Mouse (Mus musculus): ENCODE results near the gene Mob2. TPM values are rescaled to one million over a fixed set of nuclear protein-coding genes. Genes with fewer than 3 reads are reported as not detected.

The Mob2 gene
- polyA plus RNA-seq, 1 experiment = 24.8 TPM

DNA sequence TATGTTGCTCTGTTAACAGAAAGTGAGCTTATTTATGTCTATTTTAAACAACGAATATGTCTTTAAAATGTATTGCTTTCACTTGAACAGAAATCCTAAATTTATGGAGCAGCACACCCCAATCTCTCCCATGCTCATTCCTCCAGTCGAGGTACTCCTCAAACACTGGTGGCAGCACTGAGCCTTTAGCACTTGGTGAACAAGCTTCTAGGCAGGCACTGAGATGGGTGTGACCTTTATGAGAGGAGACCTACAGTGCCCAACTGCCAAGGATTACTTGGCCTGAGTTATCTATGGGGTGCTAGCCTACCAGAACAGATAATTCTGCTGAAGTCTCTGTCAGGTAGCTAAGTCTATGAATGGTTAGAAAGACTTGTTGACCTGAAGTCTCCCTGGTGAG lies 41.2 kb downstream of the Mob2 start:
- peaks cover 99% of the 10 kb centered on the region for H3K36me3 ChIP-seq (ENCODE audit: control insufficient read depth)
- H3K27me3 ChIP-seq (ENCODE audit: control insufficient read depth) = no peaks in the 10 kb centered on the region
- peaks cover 57% of the 10 kb centered on the region for H3K4me1 ChIP-seq (ENCODE audit: control insufficient read depth)
- H3K9me3 ChIP-seq (ENCODE audit: control insufficient read depth, low read length) = no peaks in the 10 kb centered on the region
- no peak overlapping the region for H3K4me3 ChIP-seq (replicated peaks)
- TF ChIP-seq TAL1 (IDR thresholded peaks at IDR 0.05; ENCODE audit: low read length) = no peak
- no peak for TF ChIP-seq GATA1 (IDR thresholded peaks at IDR 0.05; ENCODE audit: low read length)

DNA sequence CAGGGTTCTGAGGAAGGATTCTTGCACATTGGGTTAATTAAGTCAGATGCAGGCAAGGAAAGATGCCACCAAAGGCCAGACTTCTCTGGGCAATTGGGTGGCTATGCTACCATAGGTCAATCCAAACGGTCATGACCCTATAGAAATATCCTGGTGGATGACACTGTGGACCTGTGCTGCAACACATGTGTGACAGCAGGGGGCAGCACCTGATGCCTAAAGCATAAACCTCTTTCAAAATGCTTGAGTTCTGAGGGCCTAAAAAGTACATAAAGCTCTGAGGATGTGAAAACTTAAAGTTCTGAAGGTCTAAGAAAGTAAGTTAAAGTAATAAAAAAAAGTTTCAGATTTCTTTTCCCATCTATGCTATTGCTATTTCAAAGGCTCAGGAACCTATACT lies 44.3 kb downstream of the Mob2 start:
- Histone ChIP-seq H3K27me3 (ENCODE audit: control insufficient read depth) (no peaks in the 10 kb centered on the region), H3K4me1 (ENCODE audit: control insufficient read depth) (peaks cover 29% of the 10 kb centered on the region), H3K36me3 (ENCODE audit: control insufficient read depth) (peaks cover 99% of the 10 kb centered on the region), H3K9me3 (ENCODE audit: control insufficient read depth, low read length) (no peaks in the 10 kb centered on the region), H3K4me3 (replicated peaks) (no peak overlapping the region)
- no peak for TF ChIP-seq GATA1 (IDR thresholded peaks at IDR 0.05; ENCODE audit: low read length)
- TF ChIP-seq TAL1 (IDR thresholded peaks at IDR 0.05; ENCODE audit: low read length) = no peak

DNA sequence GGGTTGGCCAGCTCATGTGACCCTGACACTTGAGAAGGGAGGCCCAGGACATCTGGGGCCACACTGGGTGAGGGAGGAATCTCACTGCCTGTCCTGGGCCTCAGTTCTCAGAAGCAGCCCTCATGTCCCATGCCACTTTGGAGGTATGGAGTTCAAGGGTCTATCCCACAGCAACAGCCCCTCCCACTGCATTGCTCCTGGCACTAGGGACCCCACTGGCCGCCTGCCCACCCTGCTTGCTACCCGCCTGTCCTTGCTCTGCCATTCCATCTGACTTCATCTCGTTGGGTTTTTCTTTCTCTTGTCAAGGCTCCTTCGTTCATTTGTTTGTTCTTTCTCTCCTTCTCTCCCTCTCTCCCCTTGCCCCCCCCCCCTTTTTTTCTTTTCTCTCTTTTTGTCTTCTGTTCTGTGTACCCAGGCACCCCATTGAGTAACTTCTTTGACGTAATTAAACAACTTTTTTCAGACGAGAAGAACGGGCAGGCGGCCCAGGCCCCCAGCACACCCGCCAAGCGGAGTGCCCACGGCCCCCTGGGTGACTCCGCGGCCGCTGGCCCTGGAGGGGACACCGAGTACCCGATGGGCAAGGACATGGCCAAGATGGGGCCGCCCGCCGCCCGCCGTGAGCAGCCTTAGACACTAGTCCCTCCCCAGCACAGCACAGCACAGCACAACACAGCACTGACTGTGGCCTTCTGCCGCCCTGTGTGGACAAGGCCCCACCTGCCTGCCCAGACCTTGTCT lies 59.1 kb downstream of the Mob2 start:
- TF ChIP-seq TAL1 (IDR thresholded peaks at IDR 0.05; ENCODE audit: low read length) = no peak
- no peak for TF ChIP-seq GATA1 (IDR thresholded peaks at IDR 0.05; ENCODE audit: low read length)
- H3K4me3 ChIP-seq (replicated peaks) = no peak overlapping the region

DNA sequence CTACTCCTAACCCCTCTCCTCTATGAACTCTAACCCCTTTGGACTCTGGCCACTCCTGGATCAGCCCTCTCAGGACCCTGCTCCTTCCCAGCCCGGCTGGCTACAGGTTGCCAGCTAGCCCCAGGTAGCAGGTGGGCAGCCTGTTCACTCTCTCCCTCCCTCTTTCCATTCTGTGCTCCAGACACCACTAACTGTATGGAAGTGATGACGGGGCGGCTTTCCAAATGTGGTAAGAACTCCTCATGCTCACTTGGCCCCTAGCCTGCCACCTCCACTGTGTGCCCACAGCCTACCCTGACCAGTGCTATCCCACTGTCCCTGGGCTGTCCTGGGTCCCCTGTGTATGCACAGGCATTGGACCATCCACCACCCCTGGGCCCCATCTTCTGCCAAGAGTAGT lies 60.2 kb downstream of the Mob2 start:
- peaks cover 30% of the 10 kb centered on the region for H3K36me3 ChIP-seq (ENCODE audit: control insufficient read depth)
- no peaks in the 10 kb centered on the region for H3K4me1 ChIP-seq (ENCODE audit: control insufficient read depth)
- no peak overlapping the region for H3K4me3 ChIP-seq (replicated peaks)
- TF ChIP-seq TAL1 (IDR thresholded peaks at IDR 0.05; ENCODE audit: low read length) (no peak), GATA1 (IDR thresholded peaks at IDR 0.05; ENCODE audit: low read length) (no peak)
- no peaks in the 10 kb centered on the region for H3K9me3 ChIP-seq (ENCODE audit: control insufficient read depth, low read length)
- H3K27me3 ChIP-seq (ENCODE audit: control insufficient read depth) = no peaks in the 10 kb centered on the region

More for the DNA sequence above, 59.1 kb downstream of the Mob2 start:
- Histone ChIP-seq H3K4me1 (ENCODE audit: control insufficient read depth) (no peaks in the 10 kb centered on the region), H3K9me3 (ENCODE audit: control insufficient read depth, low read length) (no peaks in the 10 kb centered on the region), H3K27me3 (ENCODE audit: control insufficient read depth) (no peaks in the 10 kb centered on the region), H3K36me3 (ENCODE audit: control insufficient read depth) (peaks cover 41% of the 10 kb centered on the region)

DNA sequence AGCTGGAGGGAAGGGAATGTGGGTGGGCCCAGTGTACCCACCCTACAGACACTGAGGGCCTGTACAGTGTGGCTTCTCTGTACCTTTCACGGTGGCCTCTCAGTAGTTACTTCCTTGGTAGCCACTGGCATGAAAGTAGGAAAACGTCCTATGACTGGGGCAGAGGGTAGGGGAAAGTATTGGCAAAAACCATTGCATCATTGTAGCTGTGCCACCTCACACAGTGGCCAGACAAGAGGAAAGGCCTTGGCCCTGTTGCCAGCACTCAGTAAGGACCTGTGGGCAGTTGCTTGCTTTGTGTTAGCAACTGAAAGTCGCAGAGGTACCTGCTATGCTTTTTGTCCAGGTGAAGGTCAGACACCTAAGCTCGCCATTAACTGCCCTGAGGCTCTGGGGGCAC lies 66.7 kb downstream of the Mob2 start:
- Histone ChIP-seq H3K27me3 (ENCODE audit: control insufficient read depth) (no peaks in the 10 kb centered on the region), H3K36me3 (ENCODE audit: control insufficient read depth) (no peaks in the 10 kb centered on the region), H3K4me3 (replicated peaks) (no peak overlapping the region), H3K9me3 (ENCODE audit: control insufficient read depth, low read length) (no peaks in the 10 kb centered on the region), H3K4me1 (ENCODE audit: control insufficient read depth) (no peaks in the 10 kb centered on the region)
- TF ChIP-seq TAL1 (IDR thresholded peaks at IDR 0.05; ENCODE audit: low read length) (no peak), GATA1 (IDR thresholded peaks at IDR 0.05; ENCODE audit: low read length) (no peak)

GRCm38 (mm10) chr7:141991183-141991582 lies 69.7 kb downstream of the Mob2 start:
- no peaks in the 10 kb centered on the region for H3K36me3 ChIP-seq (ENCODE audit: control insufficient read depth)
- H3K4me3 ChIP-seq (replicated peaks) = no peak overlapping the region
- H3K27me3 ChIP-seq (ENCODE audit: control insufficient read depth) = no peaks in the 10 kb centered on the region
- no peaks in the 10 kb centered on the region for H3K9me3 ChIP-seq (ENCODE audit: control insufficient read depth, low read length)
- TF ChIP-seq TAL1 (IDR thresholded peaks at IDR 0.05; ENCODE audit: low read length) (no peak), GATA1 (IDR thresholded peaks at IDR 0.05; ENCODE audit: low read length) (no peak)
- H3K4me1 ChIP-seq (ENCODE audit: control insufficient read depth) = no peaks in the 10 kb centered on the region

GRCm38 (mm10) chr7:141988314-141988806 lies 72.5 kb downstream of the Mob2 start:
- Histone ChIP-seq H3K9me3 (ENCODE audit: control insufficient read depth, low read length) (no peaks in the 10 kb centered on the region), H3K36me3 (ENCODE audit: control insufficient read depth) (no peaks in the 10 kb centered on the region), H3K4me1 (ENCODE audit: control insufficient read depth) (no peaks in the 10 kb centered on the region), H3K4me3 (replicated peaks) (no peak overlapping the region), H3K27me3 (ENCODE audit: control insufficient read depth) (no peaks in the 10 kb centered on the region)
- TF ChIP-seq GATA1 (IDR thresholded peaks at IDR 0.05; ENCODE audit: low read length) = no peak

DNA sequence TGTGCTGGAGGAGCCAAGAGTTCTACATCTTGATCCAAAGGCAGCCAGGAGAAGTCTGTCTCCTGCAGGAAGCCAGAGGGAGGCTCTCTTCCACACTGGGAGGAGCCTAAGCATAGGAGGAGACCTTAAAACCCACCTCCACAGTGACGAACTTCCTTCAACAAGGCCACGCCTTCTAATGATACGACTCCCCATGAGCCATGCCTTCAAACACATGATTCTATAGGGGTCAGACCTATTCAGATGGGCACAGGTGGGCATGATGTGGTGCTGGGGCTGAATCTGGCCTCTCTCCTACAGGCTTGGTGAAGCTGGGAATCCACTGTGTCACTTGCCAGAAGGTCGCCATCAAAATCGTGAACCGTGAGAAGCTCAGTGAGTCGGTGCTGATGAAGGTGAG lies 79.6 kb downstream of the Mob2 start:
- no peaks in the 10 kb centered on the region for H3K4me1 ChIP-seq (ENCODE audit: control insufficient read depth)
- TF ChIP-seq TAL1 (IDR thresholded peaks at IDR 0.05; ENCODE audit: low read length) (no peak), GATA1 (IDR thresholded peaks at IDR 0.05; ENCODE audit: low read length) (no peak)
- no peaks in the 10 kb centered on the region for H3K36me3 ChIP-seq (ENCODE audit: control insufficient read depth)

DNA sequence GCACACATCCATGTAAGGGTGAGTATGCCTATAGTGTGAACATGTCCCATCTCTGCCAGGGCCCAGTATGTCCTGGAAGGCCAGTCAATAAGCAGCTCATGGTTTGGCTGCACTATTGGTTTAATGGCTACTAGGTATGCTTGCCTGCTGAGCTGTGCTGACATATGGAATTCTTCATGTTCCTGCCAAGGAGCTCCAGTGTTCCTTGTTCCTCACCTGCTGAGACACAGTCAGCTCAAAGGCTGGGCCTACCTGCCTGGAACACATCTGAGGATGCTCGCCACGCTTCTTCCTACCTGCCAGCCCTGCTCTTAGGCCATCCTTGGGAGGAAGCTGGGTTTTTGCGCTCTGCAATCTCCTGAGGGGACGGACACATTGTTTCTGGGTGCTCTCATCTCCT lies 81.6 kb downstream of the Mob2 start:
- no peaks in the 10 kb centered on the region for H3K4me1 ChIP-seq (ENCODE audit: control insufficient read depth)
- TF ChIP-seq GATA1 (IDR thresholded peaks at IDR 0.05; ENCODE audit: low read length) (no peak), TAL1 (IDR thresholded peaks at IDR 0.05; ENCODE audit: low read length) (no peak)
- H3K9me3 ChIP-seq (ENCODE audit: control insufficient read depth, low read length) = no peaks in the 10 kb centered on the region
- no peak overlapping the region for H3K4me3 ChIP-seq (replicated peaks)
- no peaks in the 10 kb centered on the region for H3K27me3 ChIP-seq (ENCODE audit: control insufficient read depth)
- H3K36me3 ChIP-seq (ENCODE audit: control insufficient read depth) = no peaks in the 10 kb centered on the region

More for the DNA sequence above, 79.6 kb downstream of the Mob2 start:
- Histone ChIP-seq H3K4me3 (replicated peaks) (no peak overlapping the region), H3K27me3 (ENCODE audit: control insufficient read depth) (no peaks in the 10 kb centered on the region), H3K9me3 (ENCODE audit: control insufficient read depth, low read length) (no peaks in the 10 kb centered on the region)
